Mouse (Mus musculus) CD4-positive, CD25-positive, alpha-beta regulatory T cell, adult 4 months (primary cell): ENCODE results near the gene Gm3317. TPM values are rescaled to one million over a fixed set of nuclear protein-coding genes. Genes with fewer than 3 reads are reported as not detected.
"Not testable (repeated sequence)": the region's sequence is repeated elsewhere in the genome, so short reads cannot be mapped to it uniquely, and the experiment has no call there.

Source experiments
- ATAC-seq: one replicate; pipeline ENCODE4 v1.8.0; 2017
- polyA plus RNA-seq, 2 experiments: library from polyadenylated mRNA; unstranded; fragments of 100-300 nt; shearing (Covaris generic); gene quantifications; one replicate each; pipeline ENCODE4 v1.2.1; 2017

Gm3317 gene
- polyA plus RNA-seq = not detected

- ATAC-seq = not testable (repeated sequence)
Observed at GRCm38 (mm10) chr14:5164235-5164634, at the start of gene Gm3317. Gene Gm3317, plus strand, starts transcription at chr14:5164535.

GRCm38 (mm10) chr14:5131219-5131618, 33.1 kb upstream of the Gm3317 start, which contains the start of gene Gm8279:
Gene Gm8279, plus strand, starts transcription at chr14:5131519.
- ATAC-seq = not testable (repeated sequence)

DNA sequence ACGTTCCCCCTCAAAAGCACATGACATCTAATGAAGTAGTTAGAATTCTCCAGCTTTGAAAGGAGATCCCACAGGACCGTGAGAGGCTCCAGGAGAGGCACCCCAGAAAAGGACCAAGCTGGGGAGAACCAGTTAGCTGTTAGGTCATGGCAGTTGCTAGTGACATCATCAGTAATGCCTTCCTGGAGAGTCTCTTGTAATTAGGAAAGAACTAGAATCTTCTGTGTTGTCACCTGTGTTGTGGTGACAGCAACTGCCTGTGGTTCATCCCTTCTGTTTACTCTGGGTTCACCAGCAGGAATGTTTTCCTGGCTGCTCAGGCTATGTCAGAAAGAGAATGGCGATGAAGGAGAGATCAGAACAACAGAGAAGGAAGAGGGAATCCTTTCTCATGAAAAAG, 21.2 kb downstream of the Gm3317 start, which contains the start of gene Gm8271:
Gene Gm8271 (plus strand): TSS at position 301 of the 400 bp plus-strand sequence.
- not testable (repeated sequence) for ATAC-seq

Other genes with a start within 250 kb of the Gm3317 start
- gene Gm8297, start 180.6 kb upstream of the Gm3317 start, polyA plus RNA-seq = not detected
- not detected for gene Gm3298, start 148.6 kb upstream of the Gm3317 start, polyA plus RNA-seq
- not detected for gene 4930555G01Rik, start 113.9 kb upstream of the Gm3317 start, polyA plus RNA-seq
- gene Gm8281, start 93.5 kb upstream of the Gm3317 start, polyA plus RNA-seq = 1 to 10 TPM; 4.8 to 5.0 TPM
- not detected for gene Gm8279, start 33.0 kb upstream of the Gm3317 start, polyA plus RNA-seq
- gene Gm8271, start 21.3 kb downstream of the Gm3317 start, polyA plus RNA-seq = not detected
- gene Gm3526, start 96.0 kb downstream of the Gm3317 start, polyA plus RNA-seq = not detected
- gene Gm3542, start 170.4 kb downstream of the Gm3317 start, polyA plus RNA-seq = not detected
- 10 to 100 TPM in 1 of 2 experiments, 1 to 10 TPM in 1; 8.1 to 10.4 TPM for gene Gm3500, start 224.5 kb downstream of the Gm3317 start, polyA plus RNA-seq